Mouse (Mus musculus): ENCODE measurements at regions not wholly inside any gene's neighbourhood (a gene's known extent, or its start where the extent isn't known, plus 50 kb on each side); places are given as distances from the start of the nearest gene placed in this dataset.

DNA sequence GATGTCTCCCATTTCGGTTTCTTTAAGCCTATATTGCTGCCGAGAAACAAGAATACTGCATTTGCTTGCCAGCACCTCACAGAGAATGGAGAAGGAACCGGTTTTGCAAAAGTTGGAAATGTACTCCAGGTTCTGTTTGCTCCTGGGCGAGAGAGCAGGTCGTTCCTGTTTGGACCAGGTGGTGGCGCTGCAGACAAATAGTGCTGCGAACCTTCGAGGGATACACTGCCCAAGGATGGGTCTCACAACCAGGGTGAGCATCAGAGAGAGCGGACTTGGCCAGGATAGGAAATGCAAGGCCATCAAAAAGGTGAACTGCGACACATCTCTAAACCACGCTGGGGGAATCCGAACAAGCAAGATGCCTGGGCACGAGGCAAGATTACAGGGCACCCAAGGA, 54.0 kb upstream of the Ets2 start:
- H3K36me3 ChIP-seq (ENCODE audit: insufficient read depth, low read length), result no peaks in the 10 kb centered on the region
- no peaks in the 10 kb centered on the region for H3K9me3 ChIP-seq (ENCODE audit: low read length)
- peaks cover 15% of the 10 kb centered on the region for H3K4me1 ChIP-seq (replicated peaks; ENCODE audit: low read depth, low read length)

DNA sequence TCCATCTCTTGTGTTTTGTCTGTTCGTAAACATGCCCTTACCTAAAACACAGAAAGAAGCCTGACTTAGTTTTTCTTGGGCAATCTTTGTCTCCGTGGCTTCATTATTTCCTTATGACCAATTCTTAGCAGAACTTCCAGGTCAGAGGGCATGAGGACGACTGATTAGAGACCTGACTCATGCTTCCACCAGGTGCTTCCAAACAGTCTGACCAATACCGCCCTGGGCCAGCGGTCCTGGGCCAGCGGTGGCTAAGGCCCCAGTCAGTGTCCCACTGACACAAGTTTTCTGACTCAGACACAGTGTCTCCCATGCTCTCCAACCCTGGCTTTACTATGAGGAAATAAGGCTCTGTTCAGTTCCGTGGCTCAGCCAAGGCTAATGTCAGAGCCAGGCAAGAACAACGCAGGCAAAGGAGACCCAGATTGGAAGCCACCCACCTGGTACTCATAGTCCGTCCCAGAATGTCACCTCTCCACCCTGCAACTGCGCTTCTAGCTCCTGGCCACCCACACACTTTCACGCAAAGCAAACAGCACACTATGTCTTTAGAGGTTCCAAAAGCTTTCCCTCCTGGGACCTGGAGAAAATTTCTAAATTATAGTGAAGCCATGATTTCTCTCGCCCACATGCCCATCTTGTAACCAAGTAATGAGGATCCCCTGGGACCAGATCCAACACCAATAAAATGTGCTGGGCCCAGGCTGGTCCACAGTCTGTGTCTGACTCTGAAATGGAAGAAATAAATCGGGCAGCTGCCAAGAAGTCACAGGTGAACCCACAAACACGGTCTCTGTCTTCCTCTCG, 56.6 kb upstream of the Erg start:
- peak overlapping the region; percentile 37; the same call in 1 of the 2 replicates for H3K4me3 ChIP-seq (replicated peaks; ENCODE audit: low read length)
- TF ChIP-seq NANOG (IDR thresholded peaks at IDR 0.05; ENCODE audit: borderline replicate concordance, low read length) (no peak), CTCF (conservative IDR thresholded peaks at IDR 0.05; ENCODE audit: low read length) (no peak), POU5F1 (IDR thresholded peaks at IDR 0.05; ENCODE audit: borderline replicate concordance, low read length) (no peak)
- no peaks in the 10 kb centered on the region for H3K36me3 ChIP-seq (ENCODE audit: insufficient read depth, low read length)
- H3K9me3 ChIP-seq (ENCODE audit: low read length), result no peaks in the 10 kb centered on the region
- peaks cover 4% of the 10 kb centered on the region for H3K4me1 ChIP-seq (replicated peaks; ENCODE audit: low read depth, low read length)
- H3K27me3 ChIP-seq (ENCODE audit: insufficient read depth, low read length), result peaks cover under 1% of the 10 kb centered on the region; the same call in 1 of the 2 replicates

More for the DNA sequence above, 54.0 kb upstream of the Ets2 start:
- no peak for TF ChIP-seq POU5F1 (IDR thresholded peaks at IDR 0.05; ENCODE audit: borderline replicate concordance, low read length)
- peak; percentile 85 for TF ChIP-seq CTCF (conservative IDR thresholded peaks at IDR 0.05; ENCODE audit: low read length)
- H3K4me3 ChIP-seq (replicated peaks; ENCODE audit: low read length), result no peak overlapping the region
- peaks cover 9% of the 10 kb centered on the region; the same call in 1 of the 2 replicates for H3K27me3 ChIP-seq (ENCODE audit: insufficient read depth, low read length)

DNA sequence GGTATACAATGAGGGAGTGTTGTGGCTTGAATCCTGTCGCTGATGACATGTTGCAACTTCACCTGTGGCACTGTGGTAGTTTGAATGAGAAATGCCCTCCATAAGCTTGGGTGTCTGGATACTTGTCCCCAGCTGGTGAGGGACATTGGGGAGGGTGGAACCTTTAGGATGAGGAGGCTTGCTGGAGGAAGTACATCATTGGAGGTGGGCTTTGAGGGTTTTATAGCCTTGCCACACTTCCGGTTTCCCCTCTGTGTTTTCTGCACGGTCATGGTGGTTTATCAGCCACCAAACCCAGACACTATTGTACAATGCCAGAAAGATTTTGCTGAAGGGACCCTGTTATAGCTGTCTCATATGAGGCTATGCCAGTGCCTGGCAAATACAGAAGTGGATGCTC, 54.3 kb upstream of the Erg start:
- H3K9me3 ChIP-seq (ENCODE audit: low read length), result no peaks in the 10 kb centered on the region
- TF ChIP-seq POU5F1 (IDR thresholded peaks at IDR 0.05; ENCODE audit: borderline replicate concordance, low read length) (no peak), CTCF (conservative IDR thresholded peaks at IDR 0.05; ENCODE audit: low read length) (no peak), NANOG (IDR thresholded peaks at IDR 0.05; ENCODE audit: borderline replicate concordance, low read length) (no peak)

DNA sequence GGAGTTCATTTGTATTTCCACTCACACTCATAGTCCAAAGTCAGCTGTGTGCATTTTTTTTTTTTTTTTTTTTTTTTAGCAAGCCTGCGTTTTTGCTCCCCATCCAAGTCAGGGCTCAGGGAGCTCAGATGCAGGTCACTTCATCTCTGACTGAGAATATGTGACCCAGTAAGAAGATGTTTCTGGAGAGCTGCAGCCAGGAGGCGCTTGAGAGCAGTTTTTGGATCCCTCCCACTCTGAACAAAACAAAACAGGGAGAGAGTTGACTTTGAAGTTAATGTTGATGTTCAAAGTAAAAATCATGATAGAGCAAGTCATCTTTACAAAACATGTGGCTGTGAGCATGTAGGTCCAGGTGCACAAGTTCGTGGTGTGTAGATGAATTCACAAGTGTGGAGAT, 53.3 kb upstream of the Erg start:
- Histone ChIP-seq H3K36me3 (ENCODE audit: insufficient read depth, low read length) (no peaks in the 10 kb centered on the region), H3K9me3 (ENCODE audit: low read length) (no peaks in the 10 kb centered on the region), H3K27me3 (ENCODE audit: insufficient read depth, low read length) (no peaks in the 10 kb centered on the region), H3K4me1 (replicated peaks; ENCODE audit: low read depth, low read length) (peaks cover 3% of the 10 kb centered on the region; the same call in 1 of the 2 replicates), H3K4me3 (replicated peaks; ENCODE audit: low read length) (no peak overlapping the region)
- no peak for TF ChIP-seq POU5F1 (IDR thresholded peaks at IDR 0.05; ENCODE audit: borderline replicate concordance, low read length)
- TF ChIP-seq NANOG (IDR thresholded peaks at IDR 0.05; ENCODE audit: borderline replicate concordance, low read length), result no peak
- peak; percentile 56 for TF ChIP-seq CTCF (conservative IDR thresholded peaks at IDR 0.05; ENCODE audit: low read length)

More for the DNA sequence above, 54.3 kb upstream of the Erg start:
- H3K27me3 ChIP-seq (ENCODE audit: insufficient read depth, low read length), result no peaks in the 10 kb centered on the region
- H3K4me1 ChIP-seq (replicated peaks; ENCODE audit: low read depth, low read length), result peaks cover 3% of the 10 kb centered on the region; the same call in 1 of the 2 replicates
- H3K36me3 ChIP-seq (ENCODE audit: insufficient read depth, low read length), result no peaks in the 10 kb centered on the region
- H3K4me3 ChIP-seq (replicated peaks; ENCODE audit: low read length), result no peak overlapping the region

DNA sequence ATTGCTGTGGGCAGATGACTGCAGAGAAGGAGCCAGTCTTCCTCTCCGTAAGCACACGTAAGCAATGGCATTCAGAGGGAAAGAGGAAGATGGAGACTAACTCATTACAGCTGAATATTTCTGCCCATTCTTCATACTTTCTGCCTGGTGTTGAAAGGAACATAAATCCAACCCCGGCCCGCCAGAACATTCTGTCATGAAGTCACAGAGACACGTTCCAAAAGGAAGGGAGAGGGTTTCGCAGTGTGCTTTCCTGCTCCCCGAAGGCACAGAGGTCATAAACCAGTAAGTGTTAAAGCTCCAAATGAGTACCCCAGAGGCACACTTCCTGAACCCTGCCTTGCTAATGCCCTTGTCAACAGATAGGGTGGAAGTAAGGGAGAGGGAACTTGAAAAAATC, 51.5 kb upstream of the Erg start:
- TF ChIP-seq NANOG (IDR thresholded peaks at IDR 0.05; ENCODE audit: borderline replicate concordance, low read length), result no peak
- no peak for TF ChIP-seq POU5F1 (IDR thresholded peaks at IDR 0.05; ENCODE audit: borderline replicate concordance, low read length)
- TF ChIP-seq CTCF (conservative IDR thresholded peaks at IDR 0.05; ENCODE audit: low read length), result no peak
- Histone ChIP-seq H3K9me3 (ENCODE audit: low read length) (no peaks in the 10 kb centered on the region), H3K4me3 (replicated peaks; ENCODE audit: low read length) (no peak overlapping the region), H3K4me1 (replicated peaks; ENCODE audit: low read depth, low read length) (peaks cover under 1% of the 10 kb centered on the region; the same call in 1 of the 2 replicates), H3K36me3 (ENCODE audit: insufficient read depth, low read length) (no peaks in the 10 kb centered on the region), H3K27me3 (ENCODE audit: insufficient read depth, low read length) (no peaks in the 10 kb centered on the region)

DNA sequence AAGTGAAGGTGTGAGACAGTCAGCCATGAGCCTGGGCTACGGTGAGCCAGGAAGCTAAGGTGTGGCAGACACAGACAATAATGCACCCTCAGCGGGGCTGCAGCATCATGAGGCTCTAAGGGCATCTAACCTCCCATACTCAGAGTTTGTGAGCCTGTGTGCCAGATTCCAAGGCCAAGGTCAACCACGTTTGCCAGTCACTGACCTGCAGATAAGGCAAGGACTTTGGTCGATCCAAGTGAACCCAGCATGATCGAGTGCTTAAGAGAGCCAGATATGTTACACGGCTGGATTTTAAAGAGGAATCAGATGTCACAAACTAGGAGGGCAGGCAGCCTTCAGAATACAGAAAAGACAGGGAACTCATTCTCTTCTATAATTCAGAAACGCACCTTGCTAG, 50.2 kb upstream of the Erg start:
- no peaks in the 10 kb centered on the region for H3K27me3 ChIP-seq (ENCODE audit: insufficient read depth, low read length)
- H3K9me3 ChIP-seq (ENCODE audit: low read length), result no peaks in the 10 kb centered on the region
- H3K36me3 ChIP-seq (ENCODE audit: insufficient read depth, low read length), result no peaks in the 10 kb centered on the region
- TF ChIP-seq POU5F1 (IDR thresholded peaks at IDR 0.05; ENCODE audit: borderline replicate concordance, low read length), result no peak
- TF ChIP-seq CTCF (conservative IDR thresholded peaks at IDR 0.05; ENCODE audit: low read length), result no peak
- TF ChIP-seq NANOG (IDR thresholded peaks at IDR 0.05; ENCODE audit: borderline replicate concordance, low read length), result no peak
- H3K4me3 ChIP-seq (replicated peaks; ENCODE audit: low read length), result no peak overlapping the region
- H3K4me1 ChIP-seq (replicated peaks; ENCODE audit: low read depth, low read length), result no peaks in the 10 kb centered on the region; the same call in 1 of the 2 replicates

Data from E14TG2a.4 (cell line).